Mouse (Mus musculus): ENCODE results near the gene Sobp. TPM values are rescaled to one million over a fixed set of nuclear protein-coding genes. Genes with fewer than 3 reads are reported as not detected.

The Sobp gene
- total RNA-seq, 2 experiments from 2014 or later, result not detected

GRCm38 (mm10) chr10:42968332-42968731 is 206.0 kb downstream of the Sobp start:
- ATAC-seq (replicated peaks; ENCODE audit: low FRiP score, poor library complexity, severe bottlenecking), result no peak

DNA sequence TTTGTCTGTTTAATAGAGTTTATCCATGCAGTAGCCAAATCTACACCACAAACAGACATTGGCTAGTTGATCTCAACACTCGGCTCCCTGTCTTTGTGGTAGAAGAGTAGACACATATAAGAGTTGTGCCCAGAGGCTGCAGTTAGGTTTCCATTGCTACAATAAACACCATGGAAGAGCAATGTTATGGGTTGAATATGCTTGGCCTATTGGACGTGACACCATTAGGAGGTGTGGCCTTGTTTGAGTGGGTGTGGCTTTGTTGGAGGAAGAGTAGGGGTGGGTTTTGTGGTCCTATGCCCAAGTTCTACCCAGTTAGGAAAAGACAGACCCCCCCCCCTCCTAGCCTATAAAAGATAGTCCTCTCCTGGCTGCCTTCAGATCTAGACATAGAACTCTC is 211.3 kb downstream of the Sobp start:
- no peak for ATAC-seq (replicated peaks; ENCODE audit: low FRiP score, poor library complexity, severe bottlenecking)

GRCm38 (mm10) chr10:42962655-42963054 is 211.7 kb downstream of the Sobp start:
- ATAC-seq (replicated peaks; ENCODE audit: low FRiP score, poor library complexity, severe bottlenecking), result peak; percentile 34; the same call in 1 of the 2 replicates

- ATAC-seq (replicated peaks; ENCODE audit: low FRiP score, poor library complexity, severe bottlenecking), result no peak
Observed at GRCm38 (mm10) chr10:42962181-42962601, 212.1 kb downstream of the Sobp start.

DNA sequence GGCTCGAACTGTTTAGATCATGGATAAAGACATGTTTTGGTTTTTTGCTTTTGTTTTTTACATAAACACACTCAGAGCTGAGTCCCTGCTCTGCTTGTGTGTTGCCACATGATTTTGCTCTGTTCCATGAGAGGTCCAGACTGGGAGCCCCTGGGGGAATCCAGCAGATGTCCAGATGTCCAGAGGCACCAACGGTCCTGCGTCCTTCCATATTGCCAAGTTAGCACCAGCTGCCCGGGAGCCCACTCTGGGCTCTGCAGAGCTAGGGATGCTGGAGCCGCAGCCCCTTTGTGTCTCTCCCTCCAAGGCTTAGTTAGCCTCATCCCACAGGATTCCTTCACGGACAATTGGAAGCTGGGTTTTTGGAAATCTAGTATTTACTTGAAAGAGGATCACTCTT is 212.6 kb downstream of the Sobp start:
- ATAC-seq (replicated peaks; ENCODE audit: low FRiP score, poor library complexity, severe bottlenecking), result no peak

DNA sequence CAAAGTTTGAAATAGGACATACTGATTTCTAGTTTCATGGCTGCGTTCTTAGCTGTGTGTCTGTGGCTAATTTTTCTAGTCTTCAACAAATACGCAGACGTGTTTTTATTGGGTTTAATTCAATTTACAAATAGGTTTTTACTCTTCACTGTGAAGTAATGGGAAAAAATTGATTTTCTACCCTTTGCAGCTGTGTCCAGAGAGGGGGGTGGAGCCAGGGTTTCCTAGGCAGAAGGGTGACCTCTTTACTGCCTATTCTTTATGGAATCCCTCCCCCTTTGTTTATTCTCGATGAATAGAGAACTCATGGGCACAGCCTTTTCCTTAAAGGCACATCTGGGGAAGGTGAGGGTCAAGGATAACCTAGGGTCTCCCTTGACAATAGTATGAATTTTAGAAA is 215.6 kb downstream of the Sobp start:
- ATAC-seq (replicated peaks; ENCODE audit: low FRiP score, poor library complexity, severe bottlenecking), result no peak

DNA sequence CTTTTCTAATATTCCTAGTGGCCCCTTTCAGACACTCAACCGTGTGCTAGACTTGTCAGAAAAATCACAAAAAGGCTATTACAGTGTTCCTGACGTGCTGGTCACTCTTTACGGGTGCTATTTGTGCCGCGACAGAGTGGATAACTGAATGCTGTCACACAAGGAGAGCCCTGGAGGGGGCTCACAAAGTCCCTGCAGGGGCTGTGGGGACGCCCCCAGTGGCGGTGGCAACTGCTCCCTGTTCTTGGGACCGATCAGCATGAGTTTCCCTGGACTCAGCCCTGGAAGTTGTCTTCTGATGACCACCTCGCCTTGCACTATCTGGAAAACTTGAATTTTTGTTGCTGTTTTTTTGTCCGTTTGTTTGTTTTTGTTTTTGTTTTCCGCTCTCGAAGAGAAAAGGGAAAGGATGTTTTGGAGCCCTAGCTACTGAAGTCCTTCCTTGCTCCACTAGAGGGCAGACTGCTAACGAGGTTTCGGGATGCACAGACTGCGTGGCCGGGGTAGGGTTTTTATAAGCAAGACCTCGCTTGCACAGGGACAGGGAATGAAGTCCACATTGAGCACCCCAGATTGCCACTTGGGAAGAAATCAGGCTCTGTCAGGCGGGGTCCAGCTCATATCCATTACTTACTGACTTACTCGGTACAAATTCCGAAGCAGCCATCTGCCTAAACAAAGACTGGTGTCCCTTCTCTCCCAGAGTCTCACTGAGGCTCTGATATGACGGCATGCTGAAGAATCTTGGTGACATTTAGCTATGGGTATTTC is 216.3 kb downstream of the Sobp start:
- ATAC-seq (replicated peaks; ENCODE audit: low FRiP score, poor library complexity, severe bottlenecking), result no peak

- ATAC-seq (replicated peaks; ENCODE audit: low FRiP score, poor library complexity, severe bottlenecking), result no peak
Observed at GRCm38 (mm10) chr10:42955205-42955604, 219.1 kb downstream of the Sobp start.

DNA sequence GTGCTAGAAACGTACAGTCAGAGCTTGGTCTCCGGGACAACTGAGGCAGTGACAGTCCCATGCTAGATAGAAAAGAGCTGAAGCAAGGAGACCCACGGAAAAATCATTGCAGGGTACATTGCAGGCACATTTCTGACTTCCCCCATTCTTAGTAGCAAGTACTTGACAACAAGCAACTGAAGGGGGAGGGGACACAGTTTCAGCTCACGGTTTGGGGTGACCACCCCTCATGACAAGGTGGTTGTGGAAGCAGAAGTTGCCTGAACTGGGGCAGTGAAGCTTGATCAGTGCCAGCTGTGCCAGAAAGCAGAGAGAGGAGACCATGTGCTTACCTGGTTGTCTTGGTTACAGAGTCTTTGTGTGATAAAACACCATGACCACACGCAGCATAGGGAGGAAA is 220.7 kb downstream of the Sobp start:
- no peak for ATAC-seq (replicated peaks; ENCODE audit: low FRiP score, poor library complexity, severe bottlenecking)

Other genes with a start within 250 kb of the Sobp start
- not detected in 2 replicates for gene 9030612E09Rik, start 174 bp upstream of the Sobp start, total RNA-seq (2015; ENCODE audit: low replicate concordance)
- not detected in 2 replicates for gene 9030612E09Rik, start 174 bp upstream of the Sobp start, total RNA-seq (2017; ENCODE audit: low replicate concordance)
- gene Pdss2, start 47.0 kb upstream of the Sobp start, total RNA-seq (2015; ENCODE audit: low replicate concordance), result 0.72 TPM in 1 of 2 replicates, not detected in the other
- gene Pdss2, start 47.0 kb upstream of the Sobp start, total RNA-seq (2017; ENCODE audit: low replicate concordance), result 1.7 and 6.1 TPM in 2 replicates